Mouse (Mus musculus) kidney, adult 2 months (tissue): ENCODE measurements around the gene Cep97.

ENCODE experiments used
- CTCF ChIP-seq: fragments of 200-500 bp; conservative IDR thresholded peaks from 2 replicates; pipeline ENCODE4 v1.5.1; 2011; ENCODE audit warnings: low read depth, mild to moderate bottlenecking, control low read depth, low read length, moderate library complexity, mixed read lengths; ENCODE audit not compliant: insufficient read depth, insufficient read length
- POLR2A ChIP-seq: fragments of 200-500 bp; IDR thresholded peaks from one replicate; pipeline ENCODE4 v1.6.1; 2011; ENCODE audit warnings: low read depth, low read length, control low read depth

DNA sequence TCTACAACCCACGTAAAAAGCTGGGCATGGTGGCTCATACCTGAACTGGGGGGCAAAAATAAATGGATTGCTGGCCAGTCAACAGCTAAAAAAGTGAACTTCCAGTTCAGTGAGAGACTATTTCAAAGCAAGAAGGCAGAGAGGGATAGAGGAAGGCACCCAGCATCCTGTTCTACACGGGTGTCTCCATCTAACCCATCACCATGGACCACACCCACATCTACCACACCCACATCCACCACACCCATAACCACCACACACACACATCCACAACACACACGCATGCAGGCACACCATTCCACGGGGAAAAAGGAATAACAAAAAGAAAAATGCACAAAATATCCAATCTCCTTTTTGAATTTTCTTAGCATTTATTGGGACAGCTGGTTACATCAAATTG lies 10.6 kb downstream of the Cep97 start:
- no peak for TF ChIP-seq POLR2A
- TF ChIP-seq CTCF, result no peak
